Mouse (Mus musculus) retina, postnatal 1 day (tissue): Measurements from ENCODE around the gene Psmc2.

ENCODE experiments used
- DNase-seq: peaks from one replicate; pipeline ENCODE4 v3.0.0-alpha.2; 2012

Psmc2 gene

DNA sequence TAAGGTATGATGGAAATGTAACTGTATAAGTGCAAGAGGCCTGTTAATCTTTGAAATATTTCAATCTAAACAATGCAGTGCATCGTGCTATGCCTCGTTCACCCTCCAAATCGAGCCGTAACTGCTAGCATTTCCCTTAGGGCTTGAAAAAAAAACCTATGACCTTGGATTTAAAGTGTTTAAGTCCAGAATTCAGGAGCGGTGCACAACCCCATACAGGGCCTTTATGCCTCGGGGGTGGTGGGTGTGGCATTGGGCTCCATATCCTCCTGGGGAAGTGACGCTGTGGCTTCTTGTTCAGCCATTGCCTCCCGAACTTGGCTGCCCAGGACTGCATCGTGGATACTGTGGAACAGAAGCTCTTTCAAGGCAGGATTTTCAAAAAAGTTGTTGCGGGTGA lies 25.8 kb downstream of the Psmc2 start:
- no peak for DNase-seq

DNA sequence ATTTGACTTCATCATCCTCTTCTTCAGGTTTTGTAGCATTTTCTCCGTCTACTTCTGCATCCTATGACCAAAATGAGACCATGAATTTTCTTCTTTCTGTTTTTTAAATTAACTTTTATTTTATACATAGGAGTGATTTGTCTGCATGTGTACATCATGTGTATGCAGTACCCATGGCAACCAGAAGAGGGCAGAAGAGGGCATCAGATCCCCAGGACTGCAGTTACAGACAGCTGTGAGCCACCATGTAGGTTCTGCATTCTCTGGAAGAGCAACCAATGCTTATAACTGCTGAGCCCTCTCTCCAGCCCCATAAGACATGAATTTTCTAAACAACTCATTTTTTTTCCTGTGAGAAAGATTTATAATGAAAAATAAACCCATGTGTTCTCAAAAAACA lies 28.9 kb downstream of the Psmc2 start:
- DNase-seq = peak; percentile 50

DNA sequence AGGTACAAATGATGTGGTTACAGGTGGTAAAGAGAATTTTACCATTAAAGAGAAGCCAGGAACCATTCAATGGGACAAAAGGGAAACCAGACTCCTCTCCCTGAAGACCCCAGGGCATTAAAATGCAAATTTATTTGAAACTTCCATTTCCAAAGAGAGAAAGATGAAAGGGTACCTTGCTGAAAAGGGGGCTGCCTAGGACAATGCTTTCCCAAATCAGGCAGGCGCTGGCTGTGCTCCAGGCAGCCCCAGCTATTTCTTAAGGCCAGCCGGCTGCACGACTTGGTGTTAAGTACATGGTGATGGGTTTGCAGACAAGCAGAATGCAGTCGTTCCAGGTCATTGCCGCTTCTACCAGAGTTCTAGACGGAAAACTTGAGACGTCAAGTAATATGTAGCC lies 41.3 kb downstream of the Psmc2 start:
- DNase-seq = no peak

DNA sequence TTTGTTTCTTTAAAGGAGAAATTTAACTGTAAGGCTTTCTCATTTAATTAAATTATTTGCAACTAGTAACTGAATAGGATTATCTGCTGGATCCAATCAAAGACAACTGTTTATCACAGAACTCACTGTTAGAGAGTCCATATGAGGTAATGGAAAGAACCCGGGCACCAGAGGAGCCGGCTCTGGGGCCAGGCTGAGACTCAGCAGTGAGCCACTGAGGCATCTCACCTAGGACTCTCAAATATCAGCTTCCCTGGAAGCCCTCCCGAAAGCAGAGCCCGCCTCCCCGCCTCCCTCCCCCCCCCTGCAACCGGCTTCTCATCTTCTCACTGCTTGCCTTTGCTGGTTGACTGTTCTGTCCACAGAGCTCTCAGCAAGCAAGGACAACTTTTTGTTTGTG lies 42.6 kb downstream of the Psmc2 start:
- peak; percentile 26 for DNase-seq

DNA sequence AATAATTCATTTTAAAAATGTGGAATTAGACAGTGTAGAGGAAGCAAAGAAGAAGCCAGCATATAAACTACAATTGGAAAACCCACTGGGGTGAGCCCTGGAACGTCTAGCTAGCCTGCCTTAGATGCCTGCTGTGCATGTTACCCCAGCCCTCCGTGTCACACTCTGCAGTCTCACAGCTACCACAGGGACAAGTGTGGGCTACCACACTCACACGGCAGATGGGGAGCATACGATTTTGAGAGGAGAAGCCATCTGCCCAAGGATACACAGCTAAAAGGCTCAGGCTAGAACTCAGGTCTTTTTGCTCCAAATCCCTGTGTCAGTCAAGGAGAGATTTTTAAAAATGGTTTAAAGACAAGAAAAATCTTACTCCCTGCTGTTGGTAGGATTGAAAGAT lies 43.8 kb downstream of the Psmc2 start:
- DNase-seq = no peak

DNA sequence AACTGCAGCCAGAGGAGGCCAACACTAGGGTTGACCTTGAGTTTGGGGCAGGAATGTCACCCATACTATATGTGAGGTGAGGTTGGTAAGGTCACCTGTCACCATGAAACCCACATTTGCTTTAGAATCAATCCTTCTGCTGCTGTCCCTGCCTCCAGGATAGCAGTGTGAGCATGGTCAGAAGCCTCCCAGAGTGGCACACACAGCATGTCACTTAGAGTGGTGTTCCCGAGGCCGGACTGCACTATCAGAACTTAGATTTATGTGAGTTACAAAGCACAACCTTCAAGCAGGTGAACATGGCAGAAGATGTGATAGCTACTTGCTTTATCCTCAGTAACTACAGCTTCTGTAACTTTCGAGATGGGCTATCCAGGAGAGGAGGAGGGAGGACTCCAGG lies 46.7 kb downstream of the Psmc2 start:
- no peak for DNase-seq

DNA sequence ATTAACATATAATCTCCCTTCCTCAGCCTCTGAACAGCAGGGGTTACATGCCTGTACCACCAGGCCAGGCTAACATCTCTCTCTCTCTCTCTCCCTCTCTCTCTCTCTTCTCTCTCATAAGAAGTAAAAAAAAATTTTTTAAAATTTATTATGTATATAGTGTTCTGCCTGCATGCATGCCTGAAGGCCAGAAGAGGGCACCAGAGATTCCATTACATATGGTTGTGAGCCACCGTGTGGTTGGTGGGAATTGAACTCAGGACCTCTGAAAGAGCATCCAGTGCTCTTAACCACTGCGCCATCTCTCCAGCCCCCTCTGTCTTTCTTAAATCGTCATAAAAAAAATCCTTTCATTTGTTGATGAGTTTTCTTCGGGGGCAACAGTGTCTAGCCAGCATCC lies 59.6 kb downstream of the Psmc2 start:
- no peak for DNase-seq

DNA sequence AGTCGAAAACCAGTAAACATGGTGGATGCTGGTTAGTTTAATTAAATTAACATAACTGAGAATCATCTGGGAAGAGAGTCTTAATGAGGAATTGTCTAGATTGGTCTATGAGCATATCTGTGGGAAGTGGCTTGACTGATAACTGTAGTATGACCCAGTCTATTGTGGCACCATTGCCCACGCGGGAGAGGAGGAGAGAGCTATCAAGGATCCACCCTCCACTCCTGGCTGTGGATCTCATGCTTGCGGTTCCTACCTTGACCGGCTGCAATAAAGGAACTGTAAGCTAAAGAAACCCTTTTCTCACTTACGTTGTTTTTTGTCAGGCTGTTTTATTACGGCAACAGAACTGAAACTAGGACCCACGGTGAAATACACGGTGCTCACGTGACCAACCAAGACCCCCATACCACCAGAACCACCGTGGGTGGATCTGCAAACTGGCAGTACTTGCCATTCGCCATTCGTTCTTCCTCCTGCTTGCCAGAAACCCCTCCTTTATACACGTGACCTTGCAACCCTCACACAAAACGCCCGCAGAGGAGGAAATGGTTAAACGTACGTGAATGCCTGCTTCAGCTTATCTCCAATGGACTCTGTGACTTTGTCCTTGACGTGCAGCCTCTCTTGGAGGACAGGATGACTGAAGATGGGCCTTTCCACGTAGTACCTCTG lies 61.7 kb downstream of the Psmc2 start:
- DNase-seq = no peak

DNA sequence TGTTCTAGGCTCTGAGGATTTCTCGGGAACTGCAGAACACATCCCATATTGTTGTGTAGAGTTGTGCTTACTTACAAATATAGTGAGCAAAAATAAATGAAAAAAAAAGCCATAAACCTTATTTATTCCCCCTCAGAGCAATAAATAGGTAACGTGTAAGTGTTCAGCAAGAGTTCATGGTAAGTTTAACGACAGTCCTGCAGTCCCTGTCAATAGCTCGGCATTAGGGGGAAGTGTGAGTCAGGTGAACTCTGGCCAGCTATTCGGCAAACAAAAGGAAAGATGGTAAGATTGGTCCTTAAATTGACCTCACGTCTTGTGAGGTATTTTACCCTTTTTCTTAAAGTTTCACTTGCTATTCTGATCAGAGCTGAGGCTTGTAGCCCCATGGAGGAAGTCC lies 62.4 kb downstream of the Psmc2 start:
- DNase-seq = no peak

DNA sequence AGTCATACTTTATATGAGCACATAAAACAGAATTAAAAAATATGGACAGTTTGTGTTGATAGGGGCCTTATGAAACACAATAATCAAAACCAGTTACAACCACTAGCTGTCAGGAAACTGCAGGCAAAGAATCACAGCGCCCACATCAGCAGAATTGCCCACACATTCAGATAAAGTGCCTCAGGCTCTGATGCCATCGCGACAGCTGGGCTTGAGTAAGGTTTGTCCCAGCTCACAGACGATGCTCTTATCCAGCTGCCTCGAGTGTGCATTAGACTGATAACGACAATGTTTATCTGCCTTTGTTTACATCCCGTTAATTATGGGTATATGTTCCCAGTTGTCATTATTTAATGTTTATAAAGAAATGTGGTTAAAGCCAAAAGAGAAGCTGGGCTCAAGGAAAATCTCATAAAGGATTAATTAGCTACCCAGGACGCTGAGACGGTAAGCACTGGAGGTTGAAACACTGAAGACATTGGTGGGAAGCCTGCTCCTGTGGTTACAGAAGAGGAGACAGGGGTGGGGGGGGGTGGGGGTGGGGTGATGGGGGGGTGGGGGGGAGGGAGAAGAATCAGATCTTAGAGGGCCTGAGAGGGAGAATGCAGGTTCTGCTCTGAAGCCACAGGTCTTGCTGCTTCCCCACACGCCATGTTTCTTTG lies 66.7 kb downstream of the Psmc2 start:
- peak; percentile 77 for DNase-seq
